Mouse (Mus musculus) embryonic fibroblast, embryonic 13.5 days (primary cell): ENCODE data around the gene Scd1.

Source experiments
- CTCF ChIP-seq: IDR thresholded peaks from 2 replicates; pipeline ENCODE4 v1.5.1; 2011; ENCODE audit warnings: mild to moderate bottlenecking, control low read depth, low read length, moderate library complexity, borderline replicate concordance; ENCODE audit not compliant: insufficient read depth
- POLR2A ChIP-seq: IDR thresholded peaks from 2 replicates; pipeline ENCODE4 v1.6.1; 2011; ENCODE audit warnings: low read depth, mild to moderate bottlenecking, control low read depth, low read length, moderate library complexity

- TF ChIP-seq CTCF (no peak), POLR2A (no peak)
Observed at GRCm38 (mm10) chr19:44364029-44364428, 43.6 kb downstream of the Scd1 start.
